Mouse (Mus musculus) embryonic facial prominence, embryonic 15.5 days (tissue): ENCODE results near the gene Chmp4b. TPM values are rescaled to one million over a fixed set of nuclear protein-coding genes. Genes with fewer than 3 reads are reported as not detected.

ENCODE experiments used
- ATAC-seq: fragments of 200-750 bp; cut with Nextera tagmentation; 2 replicates; pipeline ENCODE4 v1.8.0; 2017; ENCODE audit warnings: low read depth, moderate TSS enrichment; ENCODE audit not compliant: insufficient number of reproducible peaks, low FRiP score, low TSS enrichment
- H3K27ac ChIP-seq: fragments of 300-500 bp; sonication (generic); replicated peaks from 2 replicates; pipeline ENCODE4 v1.5.1; 2015; ENCODE audit warnings: mild to moderate bottlenecking, inconsistent platforms
- H3K27me3 ChIP-seq: fragments of 300-500 bp; sonication (generic); 2 replicates; pipeline ENCODE4 v1.6.1; 2015; ENCODE audit warnings: inconsistent platforms
- H3K36me3 ChIP-seq: fragments of 300-500 bp; sonication (generic); 2 replicates; pipeline ENCODE4 v1.6.1; 2015; ENCODE audit warnings: mild to moderate bottlenecking, inconsistent platforms
- H3K4me1 ChIP-seq: fragments of 300-500 bp; sonication (generic); 2 replicates; pipeline ENCODE4 v1.6.1; 2015; ENCODE audit warnings: inconsistent platforms
- H3K4me2 ChIP-seq: fragments of 300-500 bp; sonication (generic); replicated peaks from 2 replicates; pipeline ENCODE4 v1.6.1; 2015; ENCODE audit warnings: mild to moderate bottlenecking, inconsistent platforms
- H3K4me3 ChIP-seq: fragments of 300-500 bp; sonication (generic); replicated peaks from 2 replicates; pipeline ENCODE4 v1.5.1; 2015; ENCODE audit warnings: mild to moderate bottlenecking, inconsistent platforms
- H3K9ac ChIP-seq: fragments of 300-500 bp; sonication (generic); 2 replicates; pipeline ENCODE4 v1.6.1; 2015; ENCODE audit warnings: inconsistent platforms
- H3K9me3 ChIP-seq: fragments of 300-500 bp; sonication (generic); replicated peaks from 2 replicates; pipeline ENCODE4 v1.6.1; 2016; ENCODE audit warnings: inconsistent platforms
- WGBS: fragments of 180-500 bp; shearing (Covaris S2); methylation state at CpG from one replicate; pipeline ENCODE4 v1.1.7; 2015; 5-methylcytosine and 5-hydroxymethylcytosine counted together
- polyA plus RNA-seq: library from polyadenylated mRNA; unstranded; fragments of >200 nt; fragmentation: Nextera tagmentation; extraction: Ambion mirVana; gene quantifications from 2 replicates; pipeline ENCODE4 v1.2.1, GENCODE M21; 2015

Gene Chmp4b
- polyA plus RNA-seq, 1 experiment from 2014 or later: 38.1 TPM

GRCm38 (mm10) chr2:154642712-154643385 lies 8.7 kb upstream of the Chmp4b start:
- no peak overlapping the region for H3K4me3 ChIP-seq
- no peak for ATAC-seq
- H3K36me3 ChIP-seq: peaks cover 44% of the 10 kb centered on the region
- no peak overlapping the region for H3K9ac ChIP-seq
- no peak overlapping the region for H3K27ac ChIP-seq
- 0 out of 2 replicates have a peak, but pooled peaks cover 6% of the 10 kb centered on the region for H3K9me3 ChIP-seq
- H3K4me2 ChIP-seq: no peak overlapping the region
- H3K27me3 ChIP-seq: no peaks in the 10 kb centered on the region
- no peaks in the 10 kb centered on the region for H3K4me1 ChIP-seq
- 78% methylated on average over 6 of the region's 6 CpGs for WGBS

- ATAC-seq: no peak
- Histone ChIP-seq H3K36me3 (peaks cover 24% of the 10 kb centered on the region; the same call in 1 of the 2 replicates), H3K27me3 (no peaks in the 10 kb centered on the region), H3K27ac (no peak overlapping the region), H3K9ac (no peak overlapping the region), H3K9me3 (no peaks in the 10 kb centered on the region), H3K4me1 (no peaks in the 10 kb centered on the region), H3K4me3 (no peak overlapping the region), H3K4me2 (no peak overlapping the region)
- WGBS: 78% methylated on average over 5 of the region's 5 CpGs
Observed at GRCm38 (mm10) chr2:154646634-154647033, 4.9 kb upstream of the Chmp4b start.

GRCm38 (mm10) chr2:154648086-154648485 lies 3.4 kb upstream of the Chmp4b start:
- peaks cover 24% of the 10 kb centered on the region; the same call in 1 of the 2 replicates for H3K36me3 ChIP-seq
- ATAC-seq: no peak
- no peak overlapping the region for H3K4me2 ChIP-seq
- WGBS: 17% methylated on average over 3 of the region's 3 CpGs
- H3K4me3 ChIP-seq: no peak overlapping the region
- no peaks in the 10 kb centered on the region for H3K27me3 ChIP-seq
- no peaks in the 10 kb centered on the region for H3K4me1 ChIP-seq
- H3K27ac ChIP-seq: peak overlapping the region; percentile 55; the same call in 1 of the 2 replicates
- no peak overlapping the region for H3K9ac ChIP-seq
- H3K9me3 ChIP-seq: no peaks in the 10 kb centered on the region

- no peak overlapping the region for H3K4me3 ChIP-seq
- H3K4me2 ChIP-seq: no peak overlapping the region
- no peak for ATAC-seq
- peak overlapping the region; percentile 79 for H3K27ac ChIP-seq
- H3K36me3 ChIP-seq: peaks cover 9% of the 10 kb centered on the region; the same call in 1 of the 2 replicates
- no peaks in the 10 kb centered on the region for H3K27me3 ChIP-seq
- H3K4me1 ChIP-seq: no peaks in the 10 kb centered on the region
- no peaks in the 10 kb centered on the region for H3K9me3 ChIP-seq
- 73% methylated on average over 3 of the region's 3 CpGs for WGBS
- no peak overlapping the region for H3K9ac ChIP-seq
Observed at GRCm38 (mm10) chr2:154650404-154650803, 1.1 kb upstream of the Chmp4b start.

GRCm38 (mm10) chr2:154654976-154655375 lies 3.5 kb downstream of the Chmp4b start:
- no peak overlapping the region for H3K9ac ChIP-seq
- H3K4me1 ChIP-seq: peaks cover 19% of the 10 kb centered on the region
- no peak overlapping the region for H3K27ac ChIP-seq
- H3K27me3 ChIP-seq: no peaks in the 10 kb centered on the region
- 95% methylated on average over 12 of the region's 12 CpGs for WGBS
- no peaks in the 10 kb centered on the region for H3K9me3 ChIP-seq
- ATAC-seq: no peak
- H3K36me3 ChIP-seq: no peaks in the 10 kb centered on the region
- no peak overlapping the region for H3K4me2 ChIP-seq
- H3K4me3 ChIP-seq: no peak overlapping the region

- Histone ChIP-seq H3K4me3 (peak overlapping the region; percentile 92; the same call in 1 of the 2 replicates), H3K27ac (peak overlapping the region; percentile 48; the same call in 1 of the 2 replicates)
- WGBS: 73% methylated on average over 2 of the region's 2 CpGs
Observed at GRCm38 (mm10) chr2:154655878-154656414, 4.4 kb downstream of the Chmp4b start.

GRCm38 (mm10) chr2:154656710-154657485 lies 5.4 kb downstream of the Chmp4b start:
- H3K4me2 ChIP-seq: peak overlapping the region; percentile 57
- peak; percentile 99 for ATAC-seq
- H3K9me3 ChIP-seq: no peaks in the 10 kb centered on the region
- peaks cover 17% of the 10 kb centered on the region for H3K36me3 ChIP-seq
- H3K9ac ChIP-seq: peak overlapping the region; percentile 93
- peak overlapping the region; percentile 92 for H3K4me3 ChIP-seq
- WGBS: under 1% methylated on average over 67 of the region's 67 CpGs
- peaks cover 19% of the 10 kb centered on the region for H3K4me1 ChIP-seq
- H3K27ac ChIP-seq: peak overlapping the region; percentile 94
- no peaks in the 10 kb centered on the region for H3K27me3 ChIP-seq

More at GRCm38 (mm10) chr2:154655878-154656414, 4.4 kb downstream of the Chmp4b start:
- H3K27me3 ChIP-seq: no peaks in the 10 kb centered on the region
- peaks cover 19% of the 10 kb centered on the region for H3K4me1 ChIP-seq
- no peaks in the 10 kb centered on the region for H3K9me3 ChIP-seq
- peaks cover 7% of the 10 kb centered on the region for H3K36me3 ChIP-seq
- no peak for ATAC-seq
- H3K4me2 ChIP-seq: peak overlapping the region; percentile 57
- no peak overlapping the region for H3K9ac ChIP-seq

GRCm38 (mm10) chr2:154657486-154658237 lies 6.2 kb downstream of the Chmp4b start:
- peaks cover 19% of the 10 kb centered on the region for H3K4me1 ChIP-seq
- H3K27ac ChIP-seq: peak overlapping the region; percentile 94
- peak overlapping the region; percentile 92 for H3K4me3 ChIP-seq
- H3K4me2 ChIP-seq: peak overlapping the region; percentile 57
- H3K36me3 ChIP-seq: peaks cover 17% of the 10 kb centered on the region
- 6% methylated on average over 12 of the region's 12 CpGs for WGBS
- ATAC-seq: no peak
- H3K9me3 ChIP-seq: no peaks in the 10 kb centered on the region
- H3K27me3 ChIP-seq: no peaks in the 10 kb centered on the region
- peak overlapping the region; percentile 93 for H3K9ac ChIP-seq

GRCm38 (mm10) chr2:154659070-154659469 lies 7.6 kb downstream of the Chmp4b start:
- no peaks in the 10 kb centered on the region for H3K27me3 ChIP-seq
- no peak overlapping the region for H3K9ac ChIP-seq
- H3K27ac ChIP-seq: peak overlapping the region; percentile 34; the same call in 1 of the 2 replicates
- no peak for ATAC-seq
- H3K36me3 ChIP-seq: peaks cover 17% of the 10 kb centered on the region
- H3K4me2 ChIP-seq: peak overlapping the region; percentile 57
- 77% methylated on average over 4 of the region's 4 CpGs for WGBS
- H3K9me3 ChIP-seq: no peaks in the 10 kb centered on the region
- peak overlapping the region; percentile 92 for H3K4me3 ChIP-seq
- H3K4me1 ChIP-seq: peaks cover 19% of the 10 kb centered on the region

- H3K4me3 ChIP-seq: peak overlapping the region; percentile 92; the same call in 1 of the 2 replicates
- no peak for ATAC-seq
- WGBS: 87% methylated on average over 2 of the region's 5 CpGs
- peaks cover 17% of the 10 kb centered on the region for H3K36me3 ChIP-seq
- peak overlapping the region; percentile 34; the same call in 1 of the 2 replicates for H3K27ac ChIP-seq
- H3K9me3 ChIP-seq: no peaks in the 10 kb centered on the region
- H3K27me3 ChIP-seq: no peaks in the 10 kb centered on the region
- peak overlapping the region; percentile 57 for H3K4me2 ChIP-seq
- no peak overlapping the region for H3K9ac ChIP-seq
- peaks cover 19% of the 10 kb centered on the region for H3K4me1 ChIP-seq
Observed at GRCm38 (mm10) chr2:154659531-154660074, 8.1 kb downstream of the Chmp4b start.
